Mouse (Mus musculus): ENCODE measurements at regions not wholly inside any gene's neighbourhood (a gene's known extent, or its start where the extent isn't known, plus 50 kb on each side); places are given as distances from the start of the nearest gene placed in this dataset.

DNA sequence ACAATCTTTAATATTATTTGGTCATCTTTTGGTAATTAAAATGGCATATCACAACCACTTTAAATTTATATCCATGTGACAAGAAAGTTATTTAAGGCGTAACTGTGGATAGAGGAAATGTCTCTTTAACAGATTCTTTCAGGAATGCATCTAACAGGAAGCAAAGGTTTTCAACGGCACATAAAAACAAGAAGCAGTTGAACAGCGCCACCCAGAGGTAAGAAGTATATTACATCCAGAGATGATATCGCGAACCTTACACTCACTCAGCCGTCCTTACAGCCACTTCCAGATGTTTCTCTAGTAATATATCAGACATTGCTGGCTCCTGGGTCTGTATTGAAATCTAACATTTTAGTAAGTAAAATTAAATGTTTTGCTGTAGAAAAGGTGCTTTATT is 70.5 kb upstream of the Hnrnpa3 start:
- peaks cover 3% of the 10 kb centered on the region for H3K4me1 ChIP-seq (ENCODE audit: control insufficient read depth, low read depth, low read length)
- H3K4me2 ChIP-seq (ENCODE audit: low read depth, low read length), result no peak overlapping the region
- ATAC-seq (ENCODE audit: low read depth), result no peak
- WGBS (ENCODE audit: insufficient replicate concordance), result under 1% methylated on average over 6 of the region's 6 CpGs
- no peak overlapping the region for H3K27ac ChIP-seq (ENCODE audit: low read length)
- no peak overlapping the region for H3K4me3 ChIP-seq (ENCODE audit: low read depth, low read length)
- H3K9ac ChIP-seq (ENCODE audit: low read depth, low read length), result no peak overlapping the region
- H3K36me3 ChIP-seq (ENCODE audit: control insufficient read depth, insufficient read depth), result no peaks in the 10 kb centered on the region
- peaks cover 4% of the 10 kb centered on the region for H3K27me3 ChIP-seq (ENCODE audit: control insufficient read depth, insufficient read depth, low read depth, low read length)
- no peaks in the 10 kb centered on the region for H3K9me3 ChIP-seq (replicated peaks; ENCODE audit: control insufficient read depth, low read length)

DNA sequence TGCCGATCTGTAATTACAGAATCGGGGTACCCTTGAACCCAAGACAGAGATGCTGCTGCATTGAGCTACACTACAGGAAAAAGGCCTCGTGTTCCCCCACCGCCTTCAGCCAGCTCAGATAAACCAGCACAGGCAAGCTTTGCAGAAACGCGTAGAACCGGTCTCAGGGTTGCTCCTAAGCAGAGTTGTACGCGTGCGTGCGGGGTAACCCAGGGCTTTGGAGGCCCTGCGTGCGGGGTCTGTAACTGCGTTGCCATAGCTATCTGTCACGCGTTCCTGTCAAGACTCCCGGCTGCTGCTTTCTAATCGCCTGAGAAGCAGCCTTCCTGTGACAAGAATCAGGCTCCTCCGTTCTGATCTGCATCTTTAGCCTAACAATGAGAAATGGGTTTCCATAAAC is 69.6 kb upstream of the Hnrnpa3 start:
- H3K4me2 ChIP-seq (ENCODE audit: low read depth, low read length), result peak overlapping the region; percentile 45
- H3K27ac ChIP-seq (ENCODE audit: low read length), result no peak overlapping the region
- no peaks in the 10 kb centered on the region for H3K9me3 ChIP-seq (replicated peaks; ENCODE audit: control insufficient read depth, low read length)
- no peak for ATAC-seq (ENCODE audit: low read depth)
- H3K27me3 ChIP-seq (ENCODE audit: control insufficient read depth, insufficient read depth, low read depth, low read length), result peaks cover 4% of the 10 kb centered on the region
- 4% methylated on average over 19 of the region's 19 CpGs for WGBS (ENCODE audit: insufficient replicate concordance)
- H3K4me1 ChIP-seq (ENCODE audit: control insufficient read depth, low read depth, low read length), result peaks cover 3% of the 10 kb centered on the region
- H3K9ac ChIP-seq (ENCODE audit: low read depth, low read length), result no peak overlapping the region; the same call in 1 of the 2 replicates
- no peaks in the 10 kb centered on the region for H3K36me3 ChIP-seq (ENCODE audit: control insufficient read depth, insufficient read depth)
- peak overlapping the region; percentile 10; the same call in 1 of the 2 replicates for H3K4me3 ChIP-seq (ENCODE audit: low read depth, low read length)

DNA sequence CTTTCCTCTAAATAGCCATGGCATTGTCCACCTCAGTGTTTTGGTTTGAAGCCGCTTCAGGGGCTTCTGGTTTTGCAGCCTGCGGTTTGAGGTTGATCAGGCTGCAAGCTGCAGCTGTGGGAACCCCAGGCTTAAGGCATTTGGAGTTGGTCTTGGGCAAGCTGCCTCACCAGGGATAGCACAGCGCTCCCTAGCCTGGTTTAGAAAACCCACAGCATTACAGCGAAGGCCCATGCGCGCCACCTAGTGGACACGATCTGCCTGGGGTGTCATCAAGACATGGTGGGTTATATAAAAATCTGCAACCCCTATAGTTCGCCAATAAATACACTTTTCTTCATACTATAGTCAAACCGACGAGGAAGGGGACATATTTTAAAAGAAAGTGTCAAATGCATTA is 68.9 kb upstream of the Hnrnpa3 start:
- whole genome bisulfite sequencing (ENCODE audit: insufficient replicate concordance), result 3% methylated on average over 10 of the region's 10 CpGs

DNA sequence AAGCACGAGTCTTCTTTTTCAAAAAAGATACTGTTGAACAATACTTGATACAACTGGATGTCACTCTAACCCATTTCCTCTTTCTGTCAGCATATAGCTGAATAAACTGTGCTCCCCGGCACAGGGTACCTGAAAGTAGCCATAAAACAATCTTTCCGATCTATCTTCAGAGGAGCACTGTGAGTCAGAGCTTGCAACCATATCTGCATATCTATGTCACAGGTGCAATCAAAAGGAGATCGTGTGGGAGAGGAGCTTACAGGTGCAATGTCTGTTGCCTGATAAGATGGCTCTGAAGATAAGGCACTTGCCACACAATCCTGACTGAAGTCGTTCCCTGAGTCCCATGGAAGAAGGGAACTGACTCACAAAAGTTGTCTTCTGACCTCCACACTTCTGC is 58.5 kb upstream of the Hnrnpa3 start:
- no peak overlapping the region for H3K4me2 ChIP-seq (ENCODE audit: low read depth, low read length)
- ATAC-seq (ENCODE audit: low read depth), result no peak
- WGBS (ENCODE audit: insufficient replicate concordance), result 38% methylated on average over 5 of the region's 5 CpGs
- no peaks in the 10 kb centered on the region for H3K9me3 ChIP-seq (replicated peaks; ENCODE audit: control insufficient read depth, low read length)
- H3K36me3 ChIP-seq (ENCODE audit: control insufficient read depth, insufficient read depth), result no peaks in the 10 kb centered on the region
- H3K4me1 ChIP-seq (ENCODE audit: control insufficient read depth, low read depth, low read length), result no peaks in the 10 kb centered on the region
- no peak overlapping the region for H3K27ac ChIP-seq (ENCODE audit: low read length)
- no peak overlapping the region for H3K4me3 ChIP-seq (ENCODE audit: low read depth, low read length)
- H3K27me3 ChIP-seq (ENCODE audit: control insufficient read depth, insufficient read depth, low read depth, low read length), result no peaks in the 10 kb centered on the region
- H3K9ac ChIP-seq (ENCODE audit: low read depth, low read length), result no peak overlapping the region

More for the DNA sequence above, 68.9 kb upstream of the Hnrnpa3 start:
- Histone ChIP-seq H3K36me3 (ENCODE audit: control insufficient read depth, insufficient read depth) (no peaks in the 10 kb centered on the region), H3K27me3 (ENCODE audit: control insufficient read depth, insufficient read depth, low read depth, low read length) (peaks cover 4% of the 10 kb centered on the region), H3K4me3 (ENCODE audit: low read depth, low read length) (peak overlapping the region; percentile 10; the same call in 1 of the 2 replicates), H3K9me3 (replicated peaks; ENCODE audit: control insufficient read depth, low read length) (no peaks in the 10 kb centered on the region), H3K4me2 (ENCODE audit: low read depth, low read length) (peak overlapping the region; percentile 45), H3K4me1 (ENCODE audit: control insufficient read depth, low read depth, low read length) (peaks cover 3% of the 10 kb centered on the region), H3K9ac (ENCODE audit: low read depth, low read length) (no peak overlapping the region; the same call in 1 of the 2 replicates), H3K27ac (ENCODE audit: low read length) (no peak overlapping the region)
- no peak for ATAC-seq (ENCODE audit: low read depth)

DNA sequence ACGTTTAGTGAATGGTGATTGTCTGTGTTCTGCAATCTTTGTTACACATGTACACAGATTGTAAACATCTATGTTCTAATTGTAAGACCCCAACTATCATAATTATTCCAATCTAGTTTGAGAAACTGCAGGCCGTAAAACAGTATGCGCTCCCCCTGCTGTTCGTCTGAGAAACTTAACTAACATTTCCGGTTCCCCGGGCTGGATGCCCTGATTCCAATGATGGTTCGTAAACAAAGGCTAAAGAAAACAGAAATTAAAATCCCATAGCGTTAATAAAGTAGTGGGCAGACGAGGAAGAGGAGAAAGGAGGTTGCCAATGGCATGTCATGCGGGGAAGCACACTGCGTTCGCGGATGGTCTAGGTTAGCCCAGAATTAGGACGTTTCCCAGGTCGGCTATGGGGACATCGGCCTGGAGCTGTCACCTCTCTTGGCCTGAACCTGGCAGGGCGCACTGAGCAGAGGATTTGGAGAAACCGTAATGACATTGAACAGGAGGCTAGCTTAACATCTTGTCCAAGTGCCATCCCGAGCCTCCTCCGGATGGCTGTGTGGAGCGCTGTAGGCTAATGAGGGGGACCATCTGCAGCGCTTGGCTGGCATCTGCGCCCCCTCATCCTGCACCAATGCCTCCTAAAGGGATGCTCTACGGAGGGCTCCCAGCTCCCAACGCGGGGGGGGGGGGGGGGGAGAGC is 55.7 kb upstream of the Hnrnpa3 start:
- H3K27ac ChIP-seq (ENCODE audit: low read length), result no peak overlapping the region
- ATAC-seq (ENCODE audit: low read depth), result no peak
- H3K4me3 ChIP-seq (ENCODE audit: low read depth, low read length), result peak overlapping the region; percentile 37
- H3K4me2 ChIP-seq (ENCODE audit: low read depth, low read length), result peak overlapping the region; percentile 44
- peaks cover 3% of the 10 kb centered on the region for H3K4me1 ChIP-seq (ENCODE audit: control insufficient read depth, low read depth, low read length)
- H3K36me3 ChIP-seq (ENCODE audit: control insufficient read depth, insufficient read depth), result no peaks in the 10 kb centered on the region
- 13% methylated on average over 26 of the region's 26 CpGs for WGBS (ENCODE audit: insufficient replicate concordance)
- no peaks in the 10 kb centered on the region for H3K9me3 ChIP-seq (replicated peaks; ENCODE audit: control insufficient read depth, low read length)
- peaks cover 14% of the 10 kb centered on the region for H3K27me3 ChIP-seq (ENCODE audit: control insufficient read depth, insufficient read depth, low read depth, low read length)
- no peak overlapping the region for H3K9ac ChIP-seq (ENCODE audit: low read depth, low read length)

- WGBS (ENCODE audit: insufficient replicate concordance), result 4% methylated on average over 7 of the region's 7 CpGs
- Histone ChIP-seq H3K9ac (ENCODE audit: low read depth, low read length) (no peak overlapping the region), H3K27ac (ENCODE audit: low read length) (no peak overlapping the region), H3K36me3 (ENCODE audit: control insufficient read depth, insufficient read depth) (no peaks in the 10 kb centered on the region), H3K9me3 (replicated peaks; ENCODE audit: control insufficient read depth, low read length) (no peaks in the 10 kb centered on the region), H3K4me2 (ENCODE audit: low read depth, low read length) (no peak overlapping the region), H3K4me3 (ENCODE audit: low read depth, low read length) (no peak overlapping the region), H3K27me3 (ENCODE audit: control insufficient read depth, insufficient read depth, low read depth, low read length) (peaks cover 37% of the 10 kb centered on the region), H3K4me1 (ENCODE audit: control insufficient read depth, low read depth, low read length) (peaks cover 3% of the 10 kb centered on the region)
- ATAC-seq (ENCODE audit: low read depth), result no peak
These were observed 53.4 kb upstream of the Hnrnpa3 start for GRCm38 (mm10) chr2:75605634-75606033.

GRCm38 (mm10) chr2:75607010-75607915 is 51.8 kb upstream of the Hnrnpa3 start:
- Histone ChIP-seq H3K9me3 (replicated peaks; ENCODE audit: control insufficient read depth, low read length) (no peaks in the 10 kb centered on the region), H3K27ac (ENCODE audit: low read length) (no peak overlapping the region), H3K4me2 (ENCODE audit: low read depth, low read length) (no peak overlapping the region), H3K4me1 (ENCODE audit: control insufficient read depth, low read depth, low read length) (peaks cover 3% of the 10 kb centered on the region), H3K4me3 (ENCODE audit: low read depth, low read length) (no peak overlapping the region), H3K9ac (ENCODE audit: low read depth, low read length) (no peak overlapping the region), H3K36me3 (ENCODE audit: control insufficient read depth, insufficient read depth) (no peaks in the 10 kb centered on the region), H3K27me3 (ENCODE audit: control insufficient read depth, insufficient read depth, low read depth, low read length) (peaks cover 43% of the 10 kb centered on the region)
- WGBS (ENCODE audit: insufficient replicate concordance), result 40% methylated on average over 11 of the region's 11 CpGs
- ATAC-seq (ENCODE audit: low read depth), result no peak

- WGBS (ENCODE audit: insufficient replicate concordance), result 28% methylated on average over 10 of the region's 10 CpGs
- 0 out of 2 replicates have a peak, but pooled peaks have one; percentile 30 for ATAC-seq (ENCODE audit: low read depth)
- Histone ChIP-seq H3K9ac (ENCODE audit: low read depth, low read length) (no peak overlapping the region), H3K27ac (ENCODE audit: low read length) (no peak overlapping the region), H3K4me3 (ENCODE audit: low read depth, low read length) (no peak overlapping the region), H3K4me1 (ENCODE audit: control insufficient read depth, low read depth, low read length) (peaks cover 8% of the 10 kb centered on the region), H3K4me2 (ENCODE audit: low read depth, low read length) (no peak overlapping the region), H3K27me3 (ENCODE audit: control insufficient read depth, insufficient read depth, low read depth, low read length) (peaks cover 43% of the 10 kb centered on the region), H3K9me3 (replicated peaks; ENCODE audit: control insufficient read depth, low read length) (no peaks in the 10 kb centered on the region), H3K36me3 (ENCODE audit: control insufficient read depth, insufficient read depth) (no peaks in the 10 kb centered on the region)
These were observed 51.1 kb upstream of the Hnrnpa3 start for GRCm38 (mm10) chr2:75607958-75608357.

DNA sequence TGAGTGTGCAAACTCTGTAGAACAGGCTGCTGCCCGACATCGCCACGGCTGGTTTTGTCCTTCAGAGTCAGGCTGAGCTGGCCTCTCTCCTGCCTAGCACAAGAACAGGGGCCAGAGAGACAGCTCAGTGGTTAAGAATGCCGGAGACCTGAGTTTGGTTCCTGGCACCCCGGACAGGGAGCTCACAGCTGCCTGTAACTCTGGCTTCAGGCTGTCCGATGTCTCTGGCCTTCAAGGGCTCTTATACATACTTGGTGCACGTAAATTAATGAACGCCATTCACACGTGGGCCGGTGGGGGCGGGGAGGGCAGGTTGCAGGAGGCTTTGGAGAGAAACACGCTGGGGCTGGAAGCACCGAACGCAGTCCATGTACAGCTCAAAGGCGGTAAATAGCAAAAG is 50.6 kb upstream of the Hnrnpa3 start:
- no peak overlapping the region for H3K27ac ChIP-seq (ENCODE audit: low read length)
- no peaks in the 10 kb centered on the region for H3K36me3 ChIP-seq (ENCODE audit: control insufficient read depth, insufficient read depth)
- peaks cover 43% of the 10 kb centered on the region for H3K27me3 ChIP-seq (ENCODE audit: control insufficient read depth, insufficient read depth, low read depth, low read length)
- peaks cover 13% of the 10 kb centered on the region for H3K4me1 ChIP-seq (ENCODE audit: control insufficient read depth, low read depth, low read length)
- no peak for ATAC-seq (ENCODE audit: low read depth)
- no peak overlapping the region for H3K4me3 ChIP-seq (ENCODE audit: low read depth, low read length)
- no peak overlapping the region for H3K4me2 ChIP-seq (ENCODE audit: low read depth, low read length)
- no peaks in the 10 kb centered on the region for H3K9me3 ChIP-seq (replicated peaks; ENCODE audit: control insufficient read depth, low read length)
- no peak overlapping the region for H3K9ac ChIP-seq (ENCODE audit: low read depth, low read length)
- WGBS (ENCODE audit: insufficient replicate concordance), result 41% methylated on average over 15 of the region's 15 CpGs
